Mouse (Mus musculus) embryonic facial prominence, embryonic 11.5 days (tissue): ENCODE measurements around the gene Adam1a. TPM values are rescaled to one million over a fixed set of nuclear protein-coding genes. Genes with fewer than 3 reads are reported as not detected.

ENCODE experiments used
- ATAC-seq: fragments of 200-750 bp; cut with Nextera tagmentation; replicated peaks from 2 replicates; pipeline ENCODE4 v1.8.0; 2017; ENCODE audit warnings: low read depth; ENCODE audit not compliant: insufficient number of reproducible peaks, low FRiP score, low TSS enrichment
- DNase-seq: peaks from one replicate; pipeline ENCODE4 v3.0.0-alpha.2; 2015; ENCODE audit warnings: low spot score
- H3K27ac ChIP-seq: fragments of 300-500 bp; sonication (generic); replicated peaks from 2 replicates; pipeline ENCODE4 v1.5.1; 2014; ENCODE audit warnings: mild to moderate bottlenecking, low read depth, low read length, control low read depth
- H3K27me3 ChIP-seq: fragments of 300-500 bp; sonication (generic); 2 replicates; pipeline ENCODE4 v1.6.1; 2014; ENCODE audit warnings: mild to moderate bottlenecking, low read length, moderate library complexity, mixed read lengths; ENCODE audit not compliant: control insufficient read depth, insufficient read depth
- H3K36me3 ChIP-seq: fragments of 300-500 bp; sonication (generic); replicated peaks from 2 replicates; pipeline ENCODE4 v1.6.1; 2014; ENCODE audit warnings: low read depth, mild to moderate bottlenecking, low read length, moderate library complexity, mixed read lengths; ENCODE audit not compliant: control insufficient read depth, insufficient read depth
- H3K4me1 ChIP-seq: fragments of 300-500 bp; sonication (generic); 2 replicates; pipeline ENCODE4 v1.6.1; 2014; ENCODE audit warnings: low read length, mixed read lengths; ENCODE audit not compliant: control insufficient read depth, insufficient read depth
- H3K4me2 ChIP-seq: fragments of 300-500 bp; sonication (generic); 2 replicates; pipeline ENCODE4 v1.6.1; 2014; ENCODE audit warnings: low read depth, mild to moderate bottlenecking, control low read depth, low read length, moderate library complexity
- H3K4me3 ChIP-seq: fragments of 300-500 bp; sonication (generic); 2 replicates; pipeline ENCODE4 v1.5.1; 2014; ENCODE audit warnings: low read depth, low read length, control low read depth
- H3K9ac ChIP-seq: fragments of 300-500 bp; sonication (generic); replicated peaks from 2 replicates; pipeline ENCODE4 v1.6.1; 2014; ENCODE audit warnings: mild to moderate bottlenecking, control low read depth, low read length
- H3K9me3 ChIP-seq: fragments of 300-500 bp; sonication (generic); replicated peaks from 2 replicates; pipeline ENCODE4 v1.6.1; 2016; ENCODE audit warnings: mild to moderate bottlenecking, low read length, inconsistent platforms, mixed read lengths; ENCODE audit not compliant: control insufficient read depth
- WGBS: fragments of 180-500 bp; shearing (Covaris S2); extraction: QIAGEN DNeasy Blood & Tissue Kit; methylation state at CpG from one replicate; pipeline ENCODE4 v1.1.7; 2014; 5-methylcytosine and 5-hydroxymethylcytosine counted together
- polyA plus RNA-seq: library from polyadenylated mRNA; unstranded; fragments of >200 nt; fragmentation: Nextera tagmentation; extraction: Ambion mirVana; gene quantifications from 2 replicates; pipeline ENCODE4 v1.2.1, GENCODE M21; 2014

Adam1a gene
- polyA plus RNA-seq, 1 experiment from 2014 or later, result 1.5 TPM

GRCm38 (mm10) chr5:121472411-121472810 is 72.9 kb downstream of the Adam1a start:
- DNase-seq (no peak), ATAC-seq (no peak)
- H3K36me3 ChIP-seq, result no peaks in the 10 kb centered on the region
- no peak overlapping the region for H3K4me3 ChIP-seq
- H3K9me3 ChIP-seq, result no peaks in the 10 kb centered on the region
- H3K4me1 ChIP-seq, result no peaks in the 10 kb centered on the region
- no peaks in the 10 kb centered on the region for H3K27me3 ChIP-seq
- H3K4me2 ChIP-seq, result no peak overlapping the region
- H3K9ac ChIP-seq, result no peak overlapping the region
- no peak overlapping the region for H3K27ac ChIP-seq
- 85% methylated on average over 2 of the region's 2 CpGs for WGBS

- Histone ChIP-seq H3K9me3 (no peaks in the 10 kb centered on the region), H3K36me3 (no peaks in the 10 kb centered on the region), H3K9ac (no peak overlapping the region), H3K27ac (no peak overlapping the region), H3K4me2 (no peak overlapping the region), H3K4me3 (no peak overlapping the region), H3K4me1 (no peaks in the 10 kb centered on the region), H3K27me3 (no peaks in the 10 kb centered on the region)
- WGBS, result 41% methylated on average over 3 of the region's 3 CpGs
- ATAC-seq, result no peak
- DNase-seq, result no peak
Observed at GRCm38 (mm10) chr5:121469566-121469965, 75.7 kb downstream of the Adam1a start.

Other genes starting within 250 kb of the Adam1a start
- gene Trafd1, start 159.8 kb downstream of the Adam1a start, polyA plus RNA-seq, result 62.1 and 69.5 TPM in 2 replicates
- 47.8 and 51.8 TPM in 2 replicates for gene Naa25, start 147.5 kb downstream of the Adam1a start, polyA plus RNA-seq
- gene Tmem116, start 93.6 kb downstream of the Adam1a start, polyA plus RNA-seq, result 0.45 and 0.96 TPM in 2 replicates
- 102 and 110 TPM in 2 replicates for gene Erp29, start 93.0 kb downstream of the Adam1a start, polyA plus RNA-seq
- not detected in 2 replicates for gene Adam1b, start 42.0 kb downstream of the Adam1a start, polyA plus RNA-seq
- gene Gm42878, start within 50 bp of the Adam1a start, polyA plus RNA-seq, result not detected in 2 replicates
- gene Mapkapk5, start 423 bp upstream of the Adam1a start, polyA plus RNA-seq, result 55.8 and 57.1 TPM in 2 replicates
- gene Aldh2, start 48.3 kb upstream of the Adam1a start, polyA plus RNA-seq, result 84.4 and 88.8 TPM in 2 replicates
- gene Acad12, start 73.5 kb upstream of the Adam1a start, polyA plus RNA-seq, result 1.5 and 1.8 TPM in 2 replicates
- 1.2 and 1.7 TPM in 2 replicates for gene Acad10, start 115.0 kb upstream of the Adam1a start, polyA plus RNA-seq
- gene Brap, start 115.1 kb upstream of the Adam1a start, polyA plus RNA-seq, result 37.4 and 38.7 TPM in 2 replicates
- 57.6 and 61.5 TPM in 2 replicates for gene Atxn2, start 165.9 kb upstream of the Adam1a start, polyA plus RNA-seq